Mouse (Mus musculus) limb, embryonic 12.5 days (tissue): ENCODE measurements around the gene Lamb2. TPM values are rescaled to one million over a fixed set of nuclear protein-coding genes. Genes with fewer than 3 reads are reported as not detected.

Experiments
- ATAC-seq: fragments of 200-750 bp; cut with Nextera tagmentation; 2 replicates; pipeline ENCODE4 v1.8.0; 2017; ENCODE audit warnings: low read depth, moderate TSS enrichment; ENCODE audit not compliant: insufficient number of reproducible peaks, insufficient read depth, low FRiP score, low TSS enrichment
- H3K27ac ChIP-seq: fragments of 300-500 bp; sonication (generic); 2 replicates; pipeline ENCODE4 v1.5.1; 2016; ENCODE audit warnings: mild to moderate bottlenecking, moderate library complexity
- H3K27me3 ChIP-seq: fragments of 300-500 bp; sonication (generic); 2 replicates; pipeline ENCODE4 v1.6.1; 2016; ENCODE audit warnings: mild to moderate bottlenecking, moderate library complexity
- H3K36me3 ChIP-seq: fragments of 300-500 bp; sonication (generic); 2 replicates; pipeline ENCODE4 v1.6.1; 2016; ENCODE audit warnings: mild to moderate bottlenecking, moderate library complexity
- H3K4me1 ChIP-seq: fragments of 300-500 bp; sonication (generic); replicated peaks from 2 replicates; pipeline ENCODE4 v1.6.1; 2016
- H3K4me2 ChIP-seq: fragments of 300-500 bp; sonication (generic); 2 replicates; pipeline ENCODE4 v1.6.1; 2016; ENCODE audit warnings: mild to moderate bottlenecking, moderate library complexity
- H3K4me3 ChIP-seq: fragments of 300-500 bp; sonication (generic); replicated peaks from 2 replicates; pipeline ENCODE4 v1.5.1; 2016; ENCODE audit warnings: mild to moderate bottlenecking
- H3K9ac ChIP-seq: fragments of 300-500 bp; sonication (generic); replicated peaks from 2 replicates; pipeline ENCODE4 v1.6.1; 2016; ENCODE audit warnings: mild to moderate bottlenecking, moderate library complexity
- H3K9me3 ChIP-seq: fragments of 300-500 bp; sonication (generic); 2 replicates; pipeline ENCODE4 v1.6.1; 2016; ENCODE audit warnings: mild to moderate bottlenecking, moderate library complexity
- WGBS: fragments of 180-500 bp; shearing (Covaris S2); methylation state at CpG from one replicate; pipeline ENCODE4 v1.1.7; 2016; 5-methylcytosine and 5-hydroxymethylcytosine counted together
- polyA plus RNA-seq: library from polyadenylated mRNA; unstranded; fragments of >200 nt; fragmentation: Nextera tagmentation; extraction: Ambion mirVana; gene quantifications from 2 replicates; pipeline ENCODE4 v1.2.1, GENCODE M21; 2016

Lamb2 gene
- 40.8 and 43.7 TPM in 2 replicates for polyA plus RNA-seq

DNA sequence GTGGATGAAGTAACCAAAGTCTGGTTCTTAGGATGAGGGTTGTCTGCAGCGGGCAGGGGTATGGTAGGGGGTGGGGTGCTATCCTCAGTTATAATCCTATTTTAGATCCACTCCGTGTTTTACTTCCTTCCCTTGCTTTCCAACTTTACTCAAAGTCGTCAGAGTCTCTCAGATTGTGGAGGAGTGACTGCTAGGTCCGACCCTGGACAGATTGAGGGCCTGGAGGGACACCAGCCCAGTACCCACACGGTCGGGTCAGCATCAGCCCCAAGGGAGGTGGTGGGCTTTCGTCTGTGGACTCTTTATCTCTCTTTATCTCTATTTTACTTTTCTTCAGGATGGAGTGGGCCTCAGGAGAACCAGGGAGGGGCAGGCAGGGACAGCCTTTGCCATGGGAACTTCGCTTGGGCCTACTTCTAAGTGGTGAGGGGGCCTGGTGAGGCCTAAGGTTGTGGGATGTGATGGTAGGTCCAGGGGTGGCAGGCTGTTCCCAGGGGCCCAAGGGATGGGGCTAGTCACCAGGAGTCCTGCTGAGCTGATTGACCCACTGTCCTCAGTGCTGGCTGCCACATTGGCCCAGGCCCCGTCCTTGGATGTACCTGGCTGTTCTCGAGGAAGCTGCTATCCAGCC is at the start of gene Lamb2:
TSS of gene Lamb2 (plus strand) at position 16 of the 631 bp plus-strand sequence.
- peak; percentile 66 for ATAC-seq
- peak within 1 kb of the TSS; percentile 58 for H3K4me3 ChIP-seq
- peak within 1 kb of the TSS; percentile 91 for H3K4me2 ChIP-seq
- H3K36me3 ChIP-seq: peaks cover 36% of the 10 kb centered on the region
- H3K27me3 ChIP-seq: no peaks in the 10 kb centered on the region
- peak within 1 kb of the TSS; percentile 89 for H3K27ac ChIP-seq
- WGBS: 12% methylated on average over 10 of the region's 10 CpGs
- peaks cover 19% of the 10 kb centered on the region for H3K4me1 ChIP-seq
- peak within 1 kb of the TSS; percentile 73 for H3K9ac ChIP-seq
- H3K9me3 ChIP-seq: no peaks in the 10 kb centered on the region

DNA sequence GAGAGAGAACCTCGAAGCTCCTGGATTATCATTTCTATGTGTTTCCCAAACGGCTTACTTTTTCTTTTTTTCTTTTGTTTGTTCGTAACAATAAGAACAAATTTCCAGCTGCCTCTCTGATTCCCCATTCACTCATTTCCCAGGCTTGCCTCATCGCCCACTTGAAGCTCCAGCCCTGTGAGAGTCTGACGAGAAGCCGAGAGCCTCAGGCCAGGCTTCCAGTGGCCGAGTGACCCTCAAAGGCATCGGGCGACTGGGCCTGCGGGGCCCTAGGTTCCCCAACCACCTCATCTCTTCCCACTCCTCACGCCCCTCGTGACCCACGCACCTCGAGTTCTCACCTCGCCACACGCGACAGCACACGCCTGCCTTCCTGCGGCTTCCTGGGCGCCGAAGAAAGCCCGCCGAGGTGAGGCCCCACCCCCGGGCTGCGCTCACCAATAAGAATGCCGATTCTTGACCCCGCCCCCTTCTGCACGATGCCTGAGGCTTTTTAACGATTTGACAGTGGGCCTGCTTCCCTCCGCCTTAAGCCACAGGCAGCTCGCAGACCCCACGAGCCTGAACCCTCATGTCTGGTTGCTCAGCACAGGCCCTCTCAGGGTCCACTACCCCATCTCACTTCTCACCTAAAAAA is 48.0 kb upstream of the Lamb2 start:
- H3K9ac ChIP-seq: 0 out of 2 replicates have a peak overlapping the region, but pooled peaks have one; percentile 32
- ATAC-seq: no peak; the same call in 1 of the 2 replicates
- 36% methylated on average over 32 of the region's 32 CpGs for WGBS

DNA sequence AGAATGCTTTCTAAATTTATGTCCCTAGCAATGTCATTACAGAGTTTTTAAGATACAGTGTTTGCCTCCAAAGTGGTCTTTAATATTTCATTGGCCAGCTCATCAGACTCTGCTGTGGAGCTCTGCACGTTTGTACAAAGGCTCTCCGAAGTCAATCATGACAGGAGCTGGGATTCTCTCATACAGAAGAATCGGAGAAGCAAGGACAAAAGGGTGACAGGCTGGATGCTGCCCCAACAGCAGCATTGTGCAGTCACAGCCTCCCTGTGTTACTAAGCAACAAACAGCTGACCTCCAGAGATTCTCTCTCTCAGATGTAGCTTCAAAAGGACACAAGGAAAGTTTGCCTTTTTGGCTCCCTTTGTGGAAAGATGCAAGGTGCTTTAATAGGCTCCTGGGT is 43.4 kb upstream of the Lamb2 start, which contains the start of gene BC048562:
TSS of gene BC048562 (plus strand) at position 301 of the 400 bp plus-strand sequence.
- Histone ChIP-seq H3K4me2 (no peak within 1 kb of the TSS), H3K9me3 (no peaks in the 10 kb centered on the region), H3K27me3 (no peaks in the 10 kb centered on the region), H3K4me3 (no peak within 1 kb of the TSS), H3K27ac (no peak within 1 kb of the TSS), H3K9ac (no peak within 1 kb of the TSS), H3K4me1 (0 out of 2 replicates have a peak, but pooled peaks cover 5% of the 10 kb centered on the region), H3K36me3 (no peaks in the 10 kb centered on the region)
- 82% methylated on average over 3 of the region's 3 CpGs for WGBS
- ATAC-seq: no peak

More for the DNA sequence above, 48.0 kb upstream of the Lamb2 start:
- no peaks in the 10 kb centered on the region for H3K36me3 ChIP-seq
- no peak overlapping the region for H3K27ac ChIP-seq
- no peaks in the 10 kb centered on the region for H3K27me3 ChIP-seq
- H3K4me3 ChIP-seq: peak overlapping the region; percentile 27
- 0 out of 2 replicates have a peak, but pooled peaks cover 5% of the 10 kb centered on the region for H3K4me1 ChIP-seq
- peak overlapping the region; percentile 50 for H3K4me2 ChIP-seq
- no peaks in the 10 kb centered on the region for H3K9me3 ChIP-seq

DNA sequence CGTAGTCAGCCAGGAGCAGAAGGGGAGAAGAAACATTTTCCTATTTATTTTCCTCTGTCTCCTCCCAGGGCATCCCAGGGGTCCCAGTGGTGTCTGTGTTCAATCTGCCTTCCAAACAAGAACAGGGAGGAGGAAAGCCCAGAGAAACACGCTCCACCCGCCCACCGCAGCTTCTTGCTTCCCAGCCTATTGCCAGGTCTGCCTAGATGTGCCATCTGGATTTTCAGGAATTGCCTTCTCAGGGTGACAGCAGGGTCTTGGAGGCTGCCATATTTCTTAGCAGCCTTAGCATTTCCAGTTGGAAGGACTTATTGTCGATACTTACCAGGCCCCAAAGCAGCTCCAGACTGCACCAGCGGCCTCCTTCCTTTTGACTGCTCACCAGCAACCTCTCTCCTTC is 40.4 kb upstream of the Lamb2 start:
- H3K9me3 ChIP-seq: no peaks in the 10 kb centered on the region
- H3K4me1 ChIP-seq: no peaks in the 10 kb centered on the region
- H3K27ac ChIP-seq: no peak overlapping the region
- 81% methylated on average over 6 of the region's 6 CpGs for WGBS
- H3K4me3 ChIP-seq: no peak overlapping the region
- no peak overlapping the region for H3K4me2 ChIP-seq
- no peaks in the 10 kb centered on the region for H3K36me3 ChIP-seq
- ATAC-seq: no peak
- H3K27me3 ChIP-seq: no peaks in the 10 kb centered on the region
- no peak overlapping the region for H3K9ac ChIP-seq

DNA sequence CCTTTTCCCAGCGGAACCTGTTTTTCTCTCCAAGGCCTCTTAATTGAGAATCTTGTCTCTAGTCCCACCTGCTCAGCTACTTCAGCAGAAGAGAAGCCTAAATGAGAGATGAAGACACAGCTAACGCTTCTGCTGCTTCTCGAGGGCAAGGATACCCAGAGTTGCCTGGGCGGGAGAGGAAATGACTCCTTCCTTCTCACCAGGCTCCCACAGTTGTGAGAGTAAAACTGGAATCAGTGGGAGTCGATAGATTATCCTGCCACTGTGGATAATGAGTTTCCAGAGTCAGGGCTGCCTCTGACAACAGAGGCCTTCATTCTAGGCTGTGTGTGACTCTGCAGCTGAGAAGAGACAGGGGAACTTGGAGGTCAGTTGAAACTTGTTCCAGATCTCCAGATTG is 39.1 kb upstream of the Lamb2 start:
- no peak for ATAC-seq
- 80% methylated on average over 5 of the region's 5 CpGs for WGBS
- H3K4me1 ChIP-seq: 0 out of 2 replicates have a peak, but pooled peaks cover 2% of the 10 kb centered on the region
- no peak overlapping the region for H3K27ac ChIP-seq
- no peaks in the 10 kb centered on the region for H3K9me3 ChIP-seq
- no peaks in the 10 kb centered on the region for H3K36me3 ChIP-seq
- no peak overlapping the region for H3K4me2 ChIP-seq
- H3K4me3 ChIP-seq: no peak overlapping the region
- H3K27me3 ChIP-seq: no peaks in the 10 kb centered on the region
- no peak overlapping the region; the same call in 1 of the 2 replicates for H3K9ac ChIP-seq

DNA sequence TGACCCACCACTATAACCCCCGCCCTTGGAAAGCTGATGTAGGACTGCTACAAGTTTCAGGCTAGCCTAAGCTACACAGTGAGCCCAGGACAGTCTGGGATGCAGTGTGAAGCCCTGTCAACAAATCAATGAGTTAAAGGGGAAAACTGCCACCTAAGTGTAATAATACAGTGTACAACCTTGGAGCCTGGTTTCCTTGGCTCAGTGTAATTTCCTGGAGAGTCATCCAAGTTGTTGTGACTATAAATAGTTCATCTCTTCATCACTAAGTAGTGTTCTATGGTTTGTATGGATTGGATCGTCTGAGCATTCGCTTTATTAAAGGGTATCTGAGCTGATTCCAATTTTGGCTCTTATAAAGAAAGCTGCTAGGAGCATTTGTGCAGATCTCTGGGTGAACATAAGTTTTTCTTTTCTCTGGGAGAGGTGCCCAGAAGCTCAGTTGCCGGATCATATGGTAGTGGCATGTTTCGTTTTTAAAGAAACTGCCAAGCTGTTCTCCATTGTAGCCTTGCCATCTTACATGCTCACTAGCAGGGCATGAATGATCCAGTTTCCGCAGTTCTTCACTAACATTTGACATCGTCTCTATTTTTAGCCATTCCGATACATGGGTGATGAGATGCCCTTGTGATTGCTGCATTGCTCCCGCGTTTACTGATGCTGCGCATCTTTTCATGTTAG is 38.2 kb upstream of the Lamb2 start:
- no peaks in the 10 kb centered on the region for H3K27me3 ChIP-seq
- H3K36me3 ChIP-seq: no peaks in the 10 kb centered on the region
- no peak overlapping the region for H3K9ac ChIP-seq
- ATAC-seq: no peak
- no peaks in the 10 kb centered on the region for H3K9me3 ChIP-seq
- no peak overlapping the region for H3K4me2 ChIP-seq
- H3K27ac ChIP-seq: no peak overlapping the region
- 0 out of 2 replicates have a peak, but pooled peaks cover 3% of the 10 kb centered on the region for H3K4me1 ChIP-seq
- WGBS: 92% methylated on average over 11 of the region's 11 CpGs
- H3K4me3 ChIP-seq: no peak overlapping the region

DNA sequence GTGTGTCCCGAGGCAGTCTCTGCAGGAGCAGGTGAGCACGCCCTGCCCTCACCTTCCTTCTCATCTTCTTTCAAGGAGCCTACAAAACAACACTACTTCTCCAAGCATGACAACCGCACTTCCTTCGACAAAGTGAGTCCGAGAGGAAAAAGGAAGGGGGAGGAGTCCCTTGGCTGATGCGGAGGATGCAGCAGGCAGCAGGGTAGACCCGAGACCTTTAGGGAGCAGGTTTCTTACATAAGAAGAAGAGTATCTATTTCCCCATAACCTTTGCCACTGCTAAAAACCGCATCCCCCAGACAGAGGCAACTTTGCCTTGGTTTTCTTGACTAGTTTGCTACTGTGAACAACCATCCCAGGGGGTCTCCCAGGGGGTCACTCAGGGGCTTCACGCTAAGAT is 34.4 kb upstream of the Lamb2 start:
- no peak for ATAC-seq
- no peaks in the 10 kb centered on the region for H3K9me3 ChIP-seq

DNA sequence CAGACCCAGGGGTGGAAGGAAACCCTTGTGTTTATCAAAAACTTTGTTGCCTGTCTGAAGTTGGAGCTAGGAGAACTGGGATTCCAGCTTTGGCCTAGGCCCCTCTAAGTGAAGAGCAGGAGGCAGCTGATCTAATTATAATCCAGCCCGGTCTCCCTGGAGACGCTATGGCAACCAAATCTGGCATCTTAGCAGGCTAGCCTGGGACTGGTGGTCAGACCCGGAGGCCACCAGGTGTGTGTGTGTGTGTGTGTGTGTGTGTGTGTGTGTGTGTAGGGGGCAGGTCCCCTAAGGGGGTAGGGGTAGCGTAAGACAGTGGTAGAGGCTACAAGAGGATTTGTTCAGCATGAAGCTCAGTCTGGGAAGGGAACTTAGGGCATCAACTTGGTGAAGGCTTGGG is 29.7 kb upstream of the Lamb2 start:
- Histone ChIP-seq H3K4me2 (peak overlapping the region; percentile 74), H3K4me1 (peaks cover 45% of the 10 kb centered on the region), H3K4me3 (peak overlapping the region; percentile 57; the same call in 1 of the 2 replicates), H3K9me3 (no peaks in the 10 kb centered on the region), H3K9ac (peak overlapping the region; percentile 37), H3K36me3 (peaks cover 23% of the 10 kb centered on the region), H3K27me3 (no peaks in the 10 kb centered on the region), H3K27ac (peak overlapping the region; percentile 80)
- ATAC-seq: peak; percentile 0; the same call in 1 of the 2 replicates
- WGBS: 45% methylated on average over 4 of the region's 4 CpGs

More for the DNA sequence above, 34.4 kb upstream of the Lamb2 start:
- Histone ChIP-seq H3K36me3 (peaks cover 23% of the 10 kb centered on the region), H3K4me1 (peaks cover 12% of the 10 kb centered on the region), H3K27ac (no peak overlapping the region), H3K9ac (no peak overlapping the region), H3K4me3 (no peak overlapping the region), H3K27me3 (no peaks in the 10 kb centered on the region), H3K4me2 (no peak overlapping the region)
- 65% methylated on average over 9 of the region's 9 CpGs for WGBS

DNA sequence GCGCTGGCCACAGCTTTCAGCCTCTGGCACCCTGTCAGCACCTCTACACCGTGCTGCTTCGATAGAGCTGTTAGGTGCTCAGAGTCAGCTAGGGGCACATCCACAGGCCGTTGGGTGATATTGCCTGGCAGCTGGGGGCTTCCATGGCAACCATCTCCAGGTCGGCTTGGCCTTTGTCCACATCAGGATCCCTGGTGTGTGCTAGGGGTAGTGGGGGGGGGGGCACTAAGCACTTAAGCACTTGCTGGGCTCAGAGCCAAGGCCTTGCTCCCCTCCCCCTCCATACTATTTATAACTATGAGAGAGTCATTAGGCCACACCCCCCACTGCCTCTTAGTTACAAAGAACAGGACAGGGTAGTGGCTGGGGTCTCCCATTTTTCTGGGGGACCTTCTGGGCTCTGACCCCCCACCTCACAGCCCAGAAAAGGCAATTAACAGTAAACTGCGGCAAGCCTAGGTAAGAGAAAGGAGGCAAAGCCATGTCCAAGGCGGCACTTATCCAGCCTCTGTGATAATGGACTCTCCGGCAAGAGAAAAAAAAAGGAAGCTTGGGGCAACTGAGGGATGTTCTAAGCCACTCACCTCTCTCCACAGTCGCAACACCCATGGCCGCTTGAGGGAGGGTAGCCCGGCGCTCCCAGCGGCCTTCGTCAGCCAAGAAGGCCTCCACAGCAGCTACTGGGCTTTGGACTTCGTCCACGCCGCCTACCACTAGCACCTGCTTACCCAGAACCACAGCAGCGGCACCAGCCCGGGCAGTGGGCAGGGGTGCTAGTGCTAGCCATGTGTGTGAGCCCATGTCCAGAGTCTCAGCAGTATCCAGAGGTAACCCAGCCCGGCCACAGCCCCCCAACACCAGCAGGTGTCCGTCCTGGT is 29.0 kb upstream of the Lamb2 start:
- H3K27me3 ChIP-seq: no peaks in the 10 kb centered on the region
- H3K9me3 ChIP-seq: no peaks in the 10 kb centered on the region
- WGBS: 75% methylated on average over 21 of the region's 21 CpGs
- peaks cover 23% of the 10 kb centered on the region for H3K36me3 ChIP-seq
- H3K9ac ChIP-seq: peak overlapping the region; percentile 37
- H3K27ac ChIP-seq: peak overlapping the region; percentile 80
- ATAC-seq: peak; percentile 8
- H3K4me3 ChIP-seq: peak overlapping the region; percentile 57; the same call in 1 of the 2 replicates
- H3K4me2 ChIP-seq: peak overlapping the region; percentile 74
- H3K4me1 ChIP-seq: peaks cover 42% of the 10 kb centered on the region

DNA sequence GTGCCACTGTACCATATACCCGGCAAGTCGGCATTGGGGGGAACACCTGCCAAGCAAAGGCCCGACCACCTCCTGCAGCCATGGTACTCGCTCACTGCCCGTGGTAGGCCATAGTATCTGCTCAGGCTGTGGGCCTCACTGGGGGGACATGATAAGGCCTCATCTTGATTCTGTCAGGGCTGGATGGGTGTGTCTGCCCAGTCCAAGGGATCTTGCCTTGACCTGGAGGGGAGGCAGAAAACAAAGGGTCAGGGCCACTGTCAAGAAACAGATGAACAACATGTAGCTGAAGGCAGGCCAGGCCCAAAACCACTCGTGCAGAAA is 28.4 kb upstream of the Lamb2 start:
- peak overlapping the region; percentile 80 for H3K27ac ChIP-seq
- H3K27me3 ChIP-seq: no peaks in the 10 kb centered on the region
- H3K9me3 ChIP-seq: no peaks in the 10 kb centered on the region
- H3K4me1 ChIP-seq: peaks cover 42% of the 10 kb centered on the region
- 88% methylated on average over 6 of the region's 6 CpGs for whole genome bisulfite sequencing
- H3K36me3 ChIP-seq: peaks cover 23% of the 10 kb centered on the region
- peak overlapping the region; percentile 74 for H3K4me2 ChIP-seq
- ATAC-seq: no peak
- H3K9ac ChIP-seq: no peak overlapping the region; the same call in 1 of the 2 replicates
- peak overlapping the region; percentile 57 for H3K4me3 ChIP-seq
